Mouse (Mus musculus) neural tube, embryonic 14.5 days (tissue): ENCODE results near the gene Gpsm3. TPM values are rescaled to one million over a fixed set of nuclear protein-coding genes. Genes with fewer than 3 reads are reported as not detected.
"Not testable (repeated sequence)": the region's sequence is repeated elsewhere in the genome, so short reads cannot be mapped to it uniquely, and the experiment has no call there.

Source experiments
- ATAC-seq: fragments of 200-750 bp; cut with Nextera tagmentation; 2 replicates; pipeline ENCODE4 v1.8.0; 2017; ENCODE audit warnings: low read depth, mild to moderate bottlenecking, moderate TSS enrichment, moderate library complexity
- H3K27ac ChIP-seq: fragments of 300-500 bp; sonication (generic); 2 replicates; pipeline ENCODE4 v1.5.1; 2014; ENCODE audit warnings: low read depth, mild to moderate bottlenecking, control low read depth, low read length, moderate library complexity, mixed read lengths
- H3K27me3 ChIP-seq: fragments of 300-500 bp; sonication (generic); 2 replicates; pipeline ENCODE4 v1.6.1; 2014; ENCODE audit warnings: low read length; ENCODE audit not compliant: control insufficient read depth, insufficient read depth
- H3K36me3 ChIP-seq: fragments of 300-500 bp; sonication (generic); 2 replicates; pipeline ENCODE4 v1.6.1; 2014; ENCODE audit warnings: low read length, mixed read lengths; ENCODE audit not compliant: control insufficient read depth, insufficient read depth
- H3K4me1 ChIP-seq: fragments of 300-500 bp; sonication (generic); 2 replicates; pipeline ENCODE4 v1.6.1; 2014; ENCODE audit warnings: low read length; ENCODE audit not compliant: control insufficient read depth, insufficient read depth
- H3K4me2 ChIP-seq: fragments of 300-500 bp; sonication (generic); 2 replicates; pipeline ENCODE4 v1.6.1; 2014; ENCODE audit warnings: mild to moderate bottlenecking, low read depth, low read length, control low read depth
- H3K4me3 ChIP-seq: fragments of 300-500 bp; sonication (generic); 2 replicates; pipeline ENCODE4 v1.5.1; 2014; ENCODE audit warnings: low read depth, low read length, control low read depth, mixed read lengths
- H3K9ac ChIP-seq: fragments of 300-500 bp; sonication (generic); replicated peaks from 2 replicates; pipeline ENCODE4 v1.6.1; 2014; ENCODE audit warnings: low read depth, mild to moderate bottlenecking, control low read depth, low read length, mixed read lengths
- H3K9me3 ChIP-seq: fragments of 300-500 bp; sonication (generic); 2 replicates; pipeline ENCODE4 v1.6.1; 2016; ENCODE audit warnings: low read length; ENCODE audit not compliant: control insufficient read depth
- WGBS: fragments of 180-500 bp; shearing (Covaris S2); extraction: QIAGEN DNeasy Blood & Tissue Kit; methylation state at CpG from one replicate; pipeline ENCODE4 v1.1.7; 2014; 5-methylcytosine and 5-hydroxymethylcytosine counted together
- polyA plus RNA-seq: library from polyadenylated mRNA; unstranded; fragments of >200 nt; fragmentation: Nextera tagmentation; extraction: Ambion mirVana; gene quantifications from 2 replicates; pipeline ENCODE4 v1.2.1, GENCODE M21; 2014

The Gpsm3 gene
- 1.4 and 3.7 TPM in 2 replicates for polyA plus RNA-seq

DNA sequence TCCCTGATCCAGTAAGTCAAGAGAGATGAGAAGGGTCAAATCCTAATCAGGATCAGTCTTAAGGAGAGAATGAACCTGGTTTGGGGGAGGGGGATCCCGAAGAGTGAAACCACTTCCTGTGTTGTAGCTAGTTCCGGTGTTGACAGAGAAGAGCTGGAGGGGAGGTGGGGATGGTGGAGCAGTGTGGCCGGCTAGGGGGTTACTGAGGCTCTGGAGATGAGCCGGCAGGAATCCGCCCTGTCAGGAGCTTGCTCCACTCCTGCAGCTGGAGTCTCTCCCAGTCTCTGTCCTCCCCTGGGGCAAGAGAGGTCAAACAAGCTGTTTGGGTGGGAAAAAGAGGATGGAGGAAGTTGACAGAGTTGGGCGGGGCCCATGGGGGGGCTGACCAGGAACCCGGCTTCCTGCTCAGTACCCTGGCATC, at the start of gene Gpsm3:
Gene Gpsm3, plus strand, starts transcription at position 126 of the 421 bp plus-strand sequence.
- H3K4me1 ChIP-seq = peaks cover 44% of the 10 kb centered on the region
- no peak for ATAC-seq
- WGBS = 26% methylated on average over 7 of the region's 7 CpGs
- H3K4me2 ChIP-seq = no peak within 1 kb of the TSS
- H3K27me3 ChIP-seq = no peaks in the 10 kb centered on the region; the same call in 1 of the 2 replicates
- no peak within 1 kb of the TSS for H3K9ac ChIP-seq
- H3K9me3 ChIP-seq = no peaks in the 10 kb centered on the region
- no peak within 1 kb of the TSS for H3K4me3 ChIP-seq
- no peak within 1 kb of the TSS for H3K27ac ChIP-seq
- H3K36me3 ChIP-seq = no peaks in the 10 kb centered on the region

DNA sequence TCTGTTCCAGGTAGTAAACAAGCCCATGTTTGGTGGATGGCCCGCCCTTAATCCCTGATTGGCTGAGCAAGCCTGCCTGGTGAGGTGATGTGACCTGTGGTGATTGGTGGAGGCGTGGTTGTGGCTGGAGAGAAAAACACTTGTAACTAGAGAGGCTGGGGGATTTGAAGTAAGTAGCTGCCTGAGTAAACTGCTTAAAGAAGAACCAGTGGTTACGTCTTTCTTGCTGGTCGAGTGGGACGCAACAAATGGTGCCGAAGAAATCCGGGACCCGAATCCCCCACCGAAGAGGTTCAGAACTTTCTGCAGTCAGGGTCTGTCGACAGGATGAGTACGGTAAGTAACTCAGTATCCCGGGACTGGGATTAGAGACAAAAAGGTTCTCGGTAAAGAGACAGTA, 46.0 kb upstream of the Gpsm3 start:
- H3K9ac ChIP-seq, H3K4me2 ChIP-seq, ATAC-seq, H3K4me1 ChIP-seq, H3K4me3 ChIP-seq, H3K27ac ChIP-seq, H3K27me3 ChIP-seq, H3K9me3 ChIP-seq, H3K36me3 ChIP-seq: not testable (repeated sequence)
- WGBS = 97% methylated on average over 12 of the region's 13 CpGs

DNA sequence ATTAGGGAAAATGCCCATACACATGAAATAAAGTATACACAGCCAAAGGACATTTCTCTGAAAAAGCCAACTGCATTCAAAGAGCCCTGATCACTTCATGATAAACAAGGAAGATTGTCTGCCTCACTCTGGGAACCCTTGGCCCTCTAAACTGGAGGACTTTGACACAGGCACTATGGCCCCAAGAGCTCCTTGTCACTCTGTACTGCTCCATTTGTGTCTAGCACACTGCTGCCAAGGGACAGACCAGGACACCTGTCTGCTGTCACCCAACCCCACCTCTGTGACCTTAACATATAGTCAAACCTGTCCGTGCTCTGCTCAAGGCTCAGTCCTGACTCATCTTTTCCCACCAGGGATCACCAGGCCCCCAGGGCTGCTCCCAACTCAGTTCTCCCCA, 42.8 kb upstream of the Gpsm3 start:
- no peak overlapping the region for H3K4me3 ChIP-seq
- no peak overlapping the region for H3K9ac ChIP-seq
- ATAC-seq = no peak
- 90% methylated on average over 1 of the region's 1 CpGs for WGBS
- no peaks in the 10 kb centered on the region for H3K9me3 ChIP-seq
- H3K4me1 ChIP-seq = no peaks in the 10 kb centered on the region
- no peak overlapping the region for H3K27ac ChIP-seq
- no peaks in the 10 kb centered on the region for H3K36me3 ChIP-seq
- H3K27me3 ChIP-seq = no peaks in the 10 kb centered on the region
- no peak overlapping the region for H3K4me2 ChIP-seq

DNA sequence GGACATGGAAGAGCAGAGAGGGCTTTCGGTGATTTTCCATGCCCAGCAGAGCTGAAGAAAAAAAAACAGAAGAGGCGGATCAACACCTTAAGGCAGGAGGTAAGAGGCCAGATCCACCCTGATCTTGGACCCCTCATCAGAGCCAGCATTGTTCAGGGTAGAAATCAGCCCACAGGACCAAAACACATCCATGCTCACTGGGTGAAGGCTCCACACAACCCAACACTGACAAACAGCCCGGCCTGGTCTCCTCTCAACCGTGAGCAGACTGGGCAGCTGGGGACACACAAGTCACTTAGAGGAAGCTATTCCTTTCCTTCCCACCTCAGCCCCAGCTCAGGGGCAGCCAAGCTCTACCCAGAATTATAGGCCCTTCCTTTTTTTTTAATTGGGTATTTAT, 42.0 kb upstream of the Gpsm3 start:
- no peak overlapping the region for H3K9ac ChIP-seq
- H3K27ac ChIP-seq = no peak overlapping the region
- WGBS = 92% methylated on average over 4 of the region's 4 CpGs
- no peak overlapping the region for H3K4me3 ChIP-seq
- H3K36me3 ChIP-seq = no peaks in the 10 kb centered on the region
- H3K27me3 ChIP-seq = no peaks in the 10 kb centered on the region
- H3K9me3 ChIP-seq = no peaks in the 10 kb centered on the region
- H3K4me2 ChIP-seq = no peak overlapping the region
- H3K4me1 ChIP-seq = no peaks in the 10 kb centered on the region
- ATAC-seq = no peak

DNA sequence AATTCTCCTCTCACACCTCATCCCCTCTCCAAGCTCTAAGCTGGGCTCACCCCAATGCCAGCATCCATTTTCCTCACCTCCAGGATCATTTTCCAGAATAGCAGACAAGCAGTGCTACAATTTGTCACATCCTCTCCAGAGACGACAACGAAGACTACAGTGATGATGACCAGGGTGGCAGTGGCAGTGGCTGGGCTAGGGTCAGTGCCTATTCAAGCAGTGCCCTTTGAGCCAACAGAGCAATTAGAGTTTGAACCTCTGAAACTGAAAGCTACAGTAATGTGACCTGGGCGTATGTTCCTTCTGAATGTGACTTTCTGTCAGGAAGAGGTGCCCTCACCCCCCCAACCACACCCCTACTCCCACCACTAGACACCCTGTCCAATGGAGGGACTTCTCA, 40.5 kb upstream of the Gpsm3 start:
- H3K4me3 ChIP-seq = no peak overlapping the region
- H3K9ac ChIP-seq = no peak overlapping the region
- H3K27me3 ChIP-seq = no peaks in the 10 kb centered on the region
- ATAC-seq = no peak
- no peak overlapping the region for H3K27ac ChIP-seq
- H3K4me2 ChIP-seq = no peak overlapping the region
- H3K4me1 ChIP-seq = no peaks in the 10 kb centered on the region
- no peaks in the 10 kb centered on the region for H3K9me3 ChIP-seq
- no peaks in the 10 kb centered on the region for H3K36me3 ChIP-seq
- 97% methylated on average over 3 of the region's 3 CpGs for WGBS

DNA sequence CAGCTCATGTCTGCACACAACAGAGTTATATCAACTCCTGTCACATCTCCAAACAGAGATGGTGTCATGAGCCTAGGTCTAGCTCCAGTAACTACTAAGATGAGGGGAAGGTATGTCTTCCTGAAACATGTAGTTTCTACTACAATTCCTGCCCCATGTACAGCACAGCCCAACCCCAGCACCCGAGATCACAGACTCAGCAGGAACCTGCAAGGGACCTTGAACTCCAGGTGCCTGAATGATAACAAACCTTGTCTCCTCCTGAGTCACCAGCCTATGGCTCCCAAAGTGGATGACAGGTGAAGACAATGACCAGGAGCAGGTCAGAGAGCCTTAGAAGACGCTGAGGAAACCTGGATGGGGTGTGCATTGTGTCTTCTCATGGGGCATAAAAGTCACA, 39.8 kb upstream of the Gpsm3 start:
- Histone ChIP-seq H3K27ac (no peak overlapping the region), H3K36me3 (no peaks in the 10 kb centered on the region), H3K4me1 (no peaks in the 10 kb centered on the region), H3K9me3 (no peaks in the 10 kb centered on the region), H3K4me3 (no peak overlapping the region), H3K9ac (no peak overlapping the region), H3K4me2 (no peak overlapping the region), H3K27me3 (no peaks in the 10 kb centered on the region)
- ATAC-seq = no peak
- 85% methylated on average over 2 of the region's 2 CpGs for WGBS

DNA sequence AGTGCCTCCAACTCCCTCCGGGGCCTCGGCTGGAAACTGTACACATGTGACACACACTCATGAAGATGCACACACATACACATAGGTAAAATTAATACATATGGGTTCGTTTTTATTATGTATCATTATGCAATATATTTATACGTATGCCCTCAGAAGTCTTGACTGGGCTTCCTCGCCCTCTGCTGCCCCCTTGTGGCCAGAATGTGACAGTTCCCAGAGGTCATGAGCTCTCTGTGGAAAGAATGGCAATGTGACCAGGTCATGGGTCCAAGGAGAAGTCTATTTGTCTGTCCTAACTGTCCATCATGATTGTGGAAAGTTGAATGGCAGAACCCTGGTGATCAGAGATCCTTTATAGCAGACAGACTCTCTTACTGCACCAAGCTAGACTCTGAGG, 34.1 kb upstream of the Gpsm3 start:
- H3K4me3 ChIP-seq = no peak overlapping the region
- no peak overlapping the region for H3K9ac ChIP-seq
- H3K9me3 ChIP-seq = no peaks in the 10 kb centered on the region
- H3K4me1 ChIP-seq = no peaks in the 10 kb centered on the region
- no peak overlapping the region for H3K27ac ChIP-seq
- 24% methylated on average over 5 of the region's 5 CpGs for WGBS
- ATAC-seq = no peak
- H3K4me2 ChIP-seq = no peak overlapping the region
- no peaks in the 10 kb centered on the region for H3K27me3 ChIP-seq
- no peaks in the 10 kb centered on the region for H3K36me3 ChIP-seq

DNA sequence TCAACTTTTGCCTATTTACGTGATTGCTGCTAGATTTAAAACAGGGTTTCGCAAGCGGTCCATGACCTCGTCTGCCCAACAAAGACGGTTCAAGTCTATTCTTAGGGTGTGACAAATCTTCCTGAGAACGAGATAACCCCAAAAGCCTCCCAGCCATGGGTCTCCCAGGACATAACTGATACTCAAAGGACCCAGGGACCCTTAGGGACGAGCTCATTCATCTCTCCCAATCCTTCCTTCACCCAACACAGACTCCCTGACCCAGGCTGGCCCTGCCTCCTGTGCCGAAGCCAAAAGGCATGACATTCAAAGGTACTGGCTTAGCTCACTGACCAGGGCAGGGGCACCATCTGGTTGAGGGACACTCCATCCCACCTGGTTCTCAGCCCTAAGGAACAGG, 33.2 kb upstream of the Gpsm3 start:
- no peaks in the 10 kb centered on the region for H3K36me3 ChIP-seq
- H3K9ac ChIP-seq = no peak overlapping the region
- no peak overlapping the region for H3K4me2 ChIP-seq
- WGBS = 89% methylated on average over 8 of the region's 8 CpGs
- no peak overlapping the region for H3K27ac ChIP-seq
- no peaks in the 10 kb centered on the region for H3K4me1 ChIP-seq
- H3K4me3 ChIP-seq = no peak overlapping the region
- no peaks in the 10 kb centered on the region for H3K9me3 ChIP-seq
- no peak for ATAC-seq
- H3K27me3 ChIP-seq = no peaks in the 10 kb centered on the region

DNA sequence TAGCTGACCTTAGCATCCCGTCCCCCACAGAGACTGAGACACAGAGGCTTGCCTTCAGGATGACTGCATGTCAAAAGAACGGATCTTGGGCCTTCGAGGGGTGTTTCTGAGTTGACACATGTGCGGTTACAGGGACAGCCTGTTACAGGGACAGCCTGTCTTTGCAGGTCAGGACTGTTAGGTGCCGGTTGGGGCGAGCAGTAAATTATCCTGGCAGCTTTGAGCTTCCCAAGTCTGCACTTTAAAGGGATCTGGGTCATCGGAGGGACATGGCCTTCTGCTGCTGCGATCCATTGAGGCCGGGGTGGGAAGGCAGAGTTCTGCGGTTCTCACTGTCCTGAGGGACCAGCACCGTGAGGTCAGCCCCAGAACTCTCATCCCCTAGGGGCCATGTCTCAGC, 32.2 kb upstream of the Gpsm3 start:
- H3K9me3 ChIP-seq = no peaks in the 10 kb centered on the region

DNA sequence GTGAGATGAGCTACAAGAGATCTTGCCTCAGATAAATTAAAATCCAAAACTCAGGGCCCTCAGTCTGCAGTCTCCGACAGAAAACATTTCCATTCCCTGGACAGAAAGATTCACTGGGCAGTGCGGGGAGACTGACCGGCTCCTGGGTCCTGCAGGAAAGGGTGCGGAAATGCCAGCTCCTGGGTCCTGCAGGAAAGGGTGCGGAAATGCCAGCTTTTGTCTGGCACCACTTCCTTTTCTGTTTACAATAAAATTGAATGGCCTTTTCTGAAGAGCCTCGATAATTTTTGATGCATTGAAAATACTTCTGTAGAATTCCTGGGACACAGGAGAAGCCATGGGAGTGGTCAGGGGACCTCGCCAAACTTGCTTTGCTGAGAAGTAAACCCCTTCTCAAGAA, 30.5 kb upstream of the Gpsm3 start:
- Histone ChIP-seq H3K9me3 (no peaks in the 10 kb centered on the region), H3K4me2 (no peak overlapping the region), H3K4me1 (no peaks in the 10 kb centered on the region), H3K9ac (no peak overlapping the region), H3K36me3 (no peaks in the 10 kb centered on the region), H3K27ac (no peak overlapping the region), H3K4me3 (no peak overlapping the region), H3K27me3 (no peaks in the 10 kb centered on the region)
- WGBS = 85% methylated on average over 7 of the region's 7 CpGs
- no peak for ATAC-seq

More for the DNA sequence above, 32.2 kb upstream of the Gpsm3 start:
- H3K9ac ChIP-seq = no peak overlapping the region
- no peaks in the 10 kb centered on the region for H3K36me3 ChIP-seq
- WGBS = 51% methylated on average over 11 of the region's 11 CpGs
- H3K27me3 ChIP-seq = no peaks in the 10 kb centered on the region
- no peak overlapping the region for H3K27ac ChIP-seq
- H3K4me1 ChIP-seq = no peaks in the 10 kb centered on the region
- H3K4me3 ChIP-seq = no peak overlapping the region
- no peak overlapping the region for H3K4me2 ChIP-seq
- ATAC-seq = no peak
